Mouse (Mus musculus): ENCODE data around the gene Ap1g1. TPM values are rescaled to one million over a fixed set of nuclear protein-coding genes. Genes with fewer than 3 reads are reported as not detected.

Ap1g1 gene
- polyA plus RNA-seq, 1 experiment from 2014 or later: 51.4 TPM

- Histone ChIP-seq H3K4me2 (no peak overlapping the region), H3K27ac (no peak overlapping the region), H3K4me3 (no peak overlapping the region), H3K9me3 (no peaks in the 10 kb centered on the region), H3K27me3 (no peaks in the 10 kb centered on the region), H3K4me1 (replicated peaks) (no peaks in the 10 kb centered on the region), H3K36me3 (peaks cover 53% of the 10 kb centered on the region), H3K9ac (no peak overlapping the region)
- 92% methylated on average over 4 of the region's 4 CpGs for WGBS
- no peak for ATAC-seq (ENCODE audit: low FRiP score)
These were observed 129.0 kb downstream of the Ap1g1 start for GRCm38 (mm10) chr8:109907376-109907775.

Other genes starting within 250 kb of the Ap1g1 start
- gene Dhx38, start 212.7 kb upstream of the Ap1g1 start, polyA plus RNA-seq (2015; fragmentation: Nextera tagmentation; extraction: Ambion mirVana): 17.7 and 18.4 TPM in 2 replicates
- 30.8 and 32.4 TPM in 2 replicates for gene Txnl4b, start 212.7 kb upstream of the Ap1g1 start, polyA plus RNA-seq (2015; fragmentation: Nextera tagmentation; extraction: Ambion mirVana)
- gene Hp, start 199.4 kb upstream of the Ap1g1 start, polyA plus RNA-seq (2015; fragmentation: Nextera tagmentation; extraction: Ambion mirVana): 0.29 and 0.70 TPM in 2 replicates
- gene Dhodh, start 169.9 kb upstream of the Ap1g1 start, polyA plus RNA-seq (2015; fragmentation: Nextera tagmentation; extraction: Ambion mirVana): 31.5 and 33.4 TPM in 2 replicates
- 0.12 TPM in 2 replicates for gene Pkd1l3, start 164.0 kb upstream of the Ap1g1 start, polyA plus RNA-seq (2015; fragmentation: Nextera tagmentation; extraction: Ambion mirVana)
- gene Ist1, start 85.3 kb upstream of the Ap1g1 start, polyA plus RNA-seq (2015; fragmentation: Nextera tagmentation; extraction: Ambion mirVana): 180 and 182 TPM in 2 replicates
- gene Zfp821, start 73.0 kb upstream of the Ap1g1 start, polyA plus RNA-seq (2015; fragmentation: Nextera tagmentation; extraction: Ambion mirVana): 77.0 and 78.9 TPM in 2 replicates
- 3.8 and 4.4 TPM in 2 replicates for gene Atxn1l, start 40.8 kb upstream of the Ap1g1 start, polyA plus RNA-seq (2015; fragmentation: Nextera tagmentation; extraction: Ambion mirVana)
- gene Phlpp2, start 90.0 kb downstream of the Ap1g1 start, polyA plus RNA-seq (2015; fragmentation: Nextera tagmentation; extraction: Ambion mirVana): 3.8 and 4.1 TPM in 2 replicates
- gene Marveld3, start 183.6 kb downstream of the Ap1g1 start, polyA plus RNA-seq (2015; fragmentation: Nextera tagmentation; extraction: Ambion mirVana): 1.2 and 2.0 TPM in 2 replicates
- gene Tat, start 211.9 kb downstream of the Ap1g1 start, polyA plus RNA-seq (2015; fragmentation: Nextera tagmentation; extraction: Ambion mirVana): not detected in 2 replicates